Mouse (Mus musculus) layer of hippocampus, adult 11-12 months (tissue): ENCODE measurements around the gene Shq1.

Experiments used
- DNase-seq: peaks from one replicate; pipeline ENCODE4 v3.0.0; 2022; ENCODE audit warnings: low spot score

Gene Shq1

DNA sequence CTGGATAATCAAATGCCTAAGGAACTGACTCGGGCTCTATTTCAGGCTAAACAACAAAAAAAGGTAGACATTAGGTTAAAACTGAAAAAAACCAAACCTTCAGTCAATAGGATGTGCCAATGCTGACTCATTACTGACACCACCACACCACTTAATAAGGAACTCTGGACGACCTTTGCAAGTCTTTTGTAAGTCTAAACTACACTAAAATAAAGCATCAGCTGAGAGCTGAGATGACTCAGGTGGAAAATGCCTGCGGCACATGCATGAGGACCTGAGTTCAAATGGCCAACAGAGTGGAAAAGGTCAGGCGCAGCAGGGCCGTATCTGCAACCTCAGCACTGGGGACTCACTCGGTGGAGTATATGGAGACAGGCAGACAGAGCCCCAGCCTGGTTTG, 69.3 kb downstream of the Shq1 start:
- DNase-seq, result no peak

DNA sequence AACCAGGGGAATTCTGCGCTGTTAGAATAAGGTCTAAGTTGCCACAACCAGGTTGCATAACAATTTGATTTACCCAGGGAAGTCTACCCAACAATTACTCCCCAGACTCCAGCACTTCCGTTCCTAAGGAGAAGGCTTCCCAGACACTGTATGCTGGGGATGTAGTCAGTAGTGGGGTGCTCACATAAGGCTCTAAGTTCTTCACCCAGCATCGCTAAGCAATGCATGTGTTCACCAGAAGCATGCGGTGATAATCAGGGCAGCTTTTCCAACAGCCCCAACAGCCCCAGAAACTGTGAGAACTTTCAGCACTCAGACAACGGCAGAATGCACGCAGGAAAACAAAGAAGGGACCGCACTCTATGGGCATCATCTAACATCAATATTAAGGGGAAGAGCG, 77.1 kb downstream of the Shq1 start:
- no peak for DNase-seq

DNA sequence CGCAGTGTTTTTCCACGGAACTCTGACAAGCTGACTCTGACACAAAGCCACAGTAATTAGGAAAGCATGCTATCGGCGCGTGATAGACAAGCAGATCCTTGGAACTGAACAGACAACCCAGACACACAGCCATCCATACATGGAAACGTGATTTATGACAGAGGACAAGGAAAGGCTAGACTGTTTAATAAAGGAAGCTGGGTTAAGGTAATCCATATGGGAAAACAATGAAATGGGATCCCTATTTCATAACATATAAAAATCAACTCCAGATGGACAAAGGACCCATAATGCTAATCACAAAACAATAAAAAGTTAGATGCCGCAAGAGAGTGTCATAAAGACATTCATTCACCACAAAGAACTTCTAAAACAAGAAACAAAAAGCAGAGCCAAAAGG, 78.0 kb downstream of the Shq1 start:
- no peak for DNase-seq

DNA sequence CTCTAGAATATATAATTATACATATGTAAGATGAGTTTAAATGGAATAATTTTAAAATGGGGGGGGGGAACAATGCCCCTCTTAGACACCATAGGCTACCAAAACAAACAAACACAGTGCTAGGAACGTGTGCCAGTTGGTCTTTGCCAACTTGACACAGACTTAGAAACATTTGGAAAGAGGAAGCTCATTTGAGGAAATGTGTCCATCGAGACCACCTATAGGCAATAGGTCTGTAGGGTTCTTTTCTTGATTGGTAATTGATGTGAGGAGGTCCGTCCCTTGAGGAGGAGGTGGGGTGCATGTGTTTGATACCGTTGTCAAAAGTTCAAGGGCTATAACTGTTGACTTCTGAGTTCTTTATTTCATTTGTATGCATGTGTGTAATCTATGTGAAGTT, 80.4 kb downstream of the Shq1 start:
- DNase-seq, result no peak

DNA sequence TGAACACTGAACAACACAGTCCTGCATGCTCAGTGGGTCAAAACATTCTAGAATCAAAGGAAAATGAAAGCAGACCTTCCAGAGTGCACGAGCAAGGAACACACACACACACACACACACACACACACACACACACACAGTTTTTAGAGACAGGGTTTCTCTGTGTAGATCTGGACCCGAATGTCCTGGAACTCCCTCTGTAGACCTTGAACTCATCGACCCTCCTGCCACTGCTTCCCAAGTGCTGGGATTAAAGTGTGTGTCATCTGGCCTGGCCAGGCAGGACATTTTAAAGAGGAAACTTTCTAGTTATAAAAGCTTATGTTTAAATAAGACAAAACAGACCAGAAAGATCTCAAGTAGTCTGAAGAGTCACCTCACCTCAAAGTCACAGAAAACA, 82.1 kb downstream of the Shq1 start:
- DNase-seq, result no peak

DNA sequence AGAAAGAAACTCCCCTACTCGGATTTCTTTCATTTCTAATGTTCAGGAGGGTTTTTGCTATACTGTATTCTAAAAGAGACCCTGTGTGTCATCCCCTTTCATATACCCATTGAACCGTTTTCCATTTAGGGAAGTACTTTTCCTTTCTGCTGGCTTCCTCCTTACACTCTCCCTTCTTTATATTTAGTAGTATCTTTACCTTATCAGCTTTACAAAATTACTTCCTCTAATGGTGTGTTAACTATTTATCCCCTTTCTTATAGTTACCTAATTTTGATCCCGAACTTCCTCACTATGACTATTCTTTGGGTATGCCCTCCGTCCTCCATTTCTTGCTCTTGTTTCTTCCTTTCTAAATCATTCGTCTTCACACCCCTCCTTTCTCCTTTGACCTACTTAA, 84.2 kb downstream of the Shq1 start:
- no peak for DNase-seq

DNA sequence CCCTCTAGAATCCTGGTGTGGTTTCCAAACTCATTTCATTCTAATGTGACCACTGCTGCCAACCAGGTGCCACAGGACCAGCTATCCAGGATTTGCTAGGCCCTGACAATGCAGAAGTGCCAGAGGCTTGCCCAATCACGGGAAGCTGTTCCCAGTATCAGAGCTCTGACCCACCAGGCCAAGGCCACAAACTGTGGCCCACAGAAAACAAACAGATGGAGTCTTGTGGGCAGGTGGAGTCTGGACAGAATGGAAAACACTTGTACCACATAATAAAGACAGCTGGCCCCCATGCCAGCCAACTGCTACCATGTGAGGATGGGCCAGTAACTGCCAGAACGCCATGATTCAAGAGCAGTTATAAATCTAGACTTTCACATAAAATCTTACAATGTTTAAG, 89.0 kb downstream of the Shq1 start:
- DNase-seq, result no peak

DNA sequence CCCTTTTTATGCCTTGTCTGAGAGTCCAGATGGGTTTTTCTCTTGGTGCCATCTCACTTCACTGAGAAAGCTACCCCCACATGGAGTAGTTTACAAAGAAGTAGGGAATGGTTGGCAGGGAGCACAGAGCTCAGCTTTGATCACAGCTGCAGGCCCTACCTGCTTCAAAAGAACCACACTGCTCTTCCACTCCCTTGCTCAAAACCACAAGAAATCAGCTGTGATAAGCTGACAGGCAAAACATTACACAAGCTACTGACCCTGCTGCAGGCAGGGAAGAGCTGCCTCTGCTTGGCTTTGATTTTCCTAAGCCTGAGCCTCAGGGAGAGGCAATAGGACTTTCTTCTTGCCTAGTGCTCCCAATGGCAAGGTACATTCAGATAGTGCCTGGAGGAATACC, 89.9 kb downstream of the Shq1 start:
- no peak for DNase-seq

DNA sequence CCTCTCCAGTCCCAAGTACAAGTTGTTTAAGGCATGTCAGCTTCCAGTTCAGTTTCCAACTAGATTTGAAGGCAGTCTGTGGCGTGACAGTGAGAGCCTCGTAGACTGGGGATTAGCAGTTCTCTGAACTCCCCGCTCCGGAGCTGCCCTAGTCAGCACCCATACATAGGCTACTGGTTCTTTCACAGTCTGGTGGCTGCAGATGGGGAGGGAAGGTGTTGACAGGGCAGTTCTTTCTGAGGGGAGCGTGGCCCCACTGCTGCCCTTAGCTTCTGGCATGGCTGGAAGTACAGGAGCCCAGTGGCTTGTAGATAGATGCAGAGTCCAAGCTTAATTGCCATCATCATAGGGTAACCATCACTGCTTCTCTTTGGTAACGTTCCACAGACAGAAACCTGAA, 93.4 kb downstream of the Shq1 start:
- no peak for DNase-seq

DNA sequence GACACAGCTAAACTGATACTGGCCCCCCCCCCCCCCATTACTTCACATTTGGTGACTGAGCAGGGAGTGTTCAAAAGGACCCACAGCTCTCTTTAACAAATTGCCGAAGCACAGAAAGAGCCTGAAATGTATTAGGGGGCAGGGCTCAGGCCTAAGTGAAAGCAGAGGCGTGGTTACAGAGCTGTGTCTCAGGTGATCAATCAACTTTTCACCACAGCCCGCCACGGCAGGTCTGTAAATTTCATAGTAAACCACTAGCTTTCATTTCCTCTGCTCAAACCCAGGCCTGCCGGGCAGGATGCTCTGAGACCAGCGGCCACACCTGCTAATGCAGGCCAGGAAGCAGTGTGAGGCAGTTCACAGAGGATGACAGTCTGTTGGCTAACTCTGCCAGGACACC, 94.8 kb downstream of the Shq1 start:
- DNase-seq, result no peak

DNA sequence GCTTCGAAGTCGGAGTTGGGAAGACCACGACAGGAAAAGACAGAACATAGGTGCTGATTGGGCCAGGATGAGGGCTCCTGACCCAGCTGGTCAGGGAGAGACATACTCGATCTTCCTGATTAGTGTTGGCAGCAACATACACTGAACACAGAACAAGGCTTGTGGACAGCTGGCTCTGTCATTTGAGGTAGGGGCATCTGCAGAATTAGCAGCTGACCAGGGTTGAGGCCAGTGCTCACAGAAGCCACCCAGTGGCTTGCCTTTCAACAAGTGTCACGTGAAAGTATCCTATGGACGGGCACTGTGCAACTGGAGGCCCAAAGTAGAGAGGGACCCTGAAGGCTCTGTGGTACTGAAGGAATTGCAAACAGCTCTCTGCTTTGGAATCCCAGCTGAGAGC, 104.2 kb downstream of the Shq1 start:
- DNase-seq, result no peak

DNA sequence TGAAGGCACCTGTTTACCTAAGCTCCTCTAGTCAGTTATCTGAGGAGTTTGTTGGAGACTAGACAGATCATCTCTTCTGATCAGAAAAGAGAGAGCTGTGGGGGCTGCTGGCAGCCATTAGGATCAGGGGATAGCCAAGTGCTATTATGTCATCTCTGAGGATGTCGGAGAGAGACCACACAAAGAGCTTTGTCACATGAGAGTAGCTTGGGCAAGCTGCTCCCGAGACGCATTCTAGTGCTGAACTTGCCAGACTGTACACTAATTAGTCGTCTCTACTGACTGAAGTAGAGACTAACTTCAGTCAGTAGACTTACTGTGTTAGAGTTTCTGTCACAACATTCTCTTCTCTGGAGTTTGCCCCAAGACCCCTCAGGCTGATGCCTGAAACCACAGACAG, 106.4 kb downstream of the Shq1 start:
- DNase-seq, result no peak

DNA sequence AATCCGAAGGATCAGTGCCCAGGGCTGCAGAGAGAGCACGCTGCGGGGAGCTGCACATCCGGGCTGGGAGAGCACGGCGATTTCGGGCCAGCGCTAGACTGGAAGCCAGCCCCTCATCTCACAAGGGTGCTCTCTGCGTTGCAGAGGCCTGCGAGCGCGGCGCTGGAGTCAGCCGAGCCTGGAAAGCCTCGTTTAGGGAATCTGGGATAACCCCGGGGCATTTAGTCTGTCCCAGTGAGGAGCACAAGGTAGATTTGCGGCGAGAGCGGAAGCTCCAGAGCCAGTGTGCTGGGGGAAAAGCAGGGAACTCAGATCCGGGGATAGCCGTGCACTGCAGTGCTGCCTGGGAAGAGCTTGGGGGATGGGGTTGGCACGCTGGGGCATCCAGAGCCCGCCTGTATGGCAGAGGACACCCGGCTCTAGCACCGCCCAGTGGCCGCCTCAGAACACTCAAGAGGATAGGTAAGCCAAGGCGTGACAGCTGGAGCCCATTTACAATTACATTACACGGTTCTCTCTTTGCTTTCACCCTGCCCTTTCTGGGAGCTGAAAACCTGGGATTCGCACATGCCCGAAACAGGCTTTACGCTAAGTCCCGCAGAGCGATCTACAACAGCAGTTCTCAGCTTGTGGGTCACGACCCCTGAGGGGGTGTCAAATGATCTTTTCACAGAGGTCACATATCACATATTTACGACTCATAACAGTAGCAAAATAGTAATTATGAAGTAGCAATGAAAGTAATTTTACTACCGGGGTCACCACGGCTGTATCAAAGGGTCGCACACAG, 107.2 kb downstream of the Shq1 start:
- peak; percentile 84 for DNase-seq

DNA sequence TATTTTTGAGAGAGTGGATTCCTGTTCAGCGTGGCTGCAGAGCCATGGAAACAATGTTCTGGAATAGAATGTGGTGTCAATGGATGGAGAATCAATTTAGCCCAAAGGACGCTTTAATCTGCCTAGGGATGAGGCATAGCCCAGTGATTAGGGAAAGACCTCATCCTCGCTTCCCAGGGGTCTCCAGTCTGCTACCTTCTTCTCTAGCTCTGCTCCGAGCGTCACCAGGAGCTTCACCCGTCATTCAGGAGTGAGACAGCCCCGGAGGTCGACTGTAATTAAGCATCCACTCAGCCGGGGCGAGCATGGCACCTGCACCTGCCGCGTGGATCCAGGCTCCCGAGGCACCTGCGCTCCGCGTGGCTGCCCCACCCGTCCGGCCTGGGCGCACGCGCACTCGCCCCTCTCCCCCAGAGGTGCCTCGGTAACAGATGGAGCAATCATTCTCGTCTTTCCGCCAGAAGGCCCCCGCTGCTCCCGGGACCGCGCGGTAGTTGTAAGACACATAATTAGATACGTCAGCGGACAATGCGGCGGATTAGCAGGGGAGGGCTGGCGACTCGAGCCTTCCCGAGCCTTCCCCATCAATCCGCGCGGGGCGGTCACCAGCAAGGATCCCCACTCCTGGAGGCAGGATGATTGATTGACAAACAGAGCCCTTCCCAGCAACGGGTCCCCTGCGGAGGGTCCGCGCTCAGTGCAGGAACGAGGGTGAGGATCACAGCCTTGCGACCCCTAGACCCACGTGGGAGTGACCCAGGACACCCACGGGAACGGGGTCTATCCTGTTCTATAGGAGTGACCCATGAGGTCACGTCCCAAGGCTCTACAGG, 108.0 kb downstream of the Shq1 start:
- peak; percentile 49 for DNase-seq

DNA sequence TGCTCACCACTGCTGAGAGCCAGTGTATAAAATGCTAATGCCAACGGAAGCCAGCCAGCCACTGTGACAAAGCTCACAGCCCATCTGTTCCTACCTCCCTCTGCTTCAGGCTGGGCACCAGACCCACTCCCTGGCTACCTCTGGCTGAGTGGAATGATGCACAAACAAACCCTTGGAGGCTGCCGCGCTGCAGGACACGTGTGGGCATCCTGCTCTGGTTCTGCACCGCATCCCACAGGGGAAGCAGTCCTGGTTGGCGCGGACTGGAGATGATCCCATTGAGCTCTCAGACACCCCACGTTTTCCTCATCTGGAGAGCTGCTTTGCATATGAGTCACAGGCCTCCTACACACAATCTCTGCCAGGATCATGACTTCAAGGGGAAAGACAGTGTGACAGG, 112.9 kb downstream of the Shq1 start:
- DNase-seq, result peak; percentile 72

DNA sequence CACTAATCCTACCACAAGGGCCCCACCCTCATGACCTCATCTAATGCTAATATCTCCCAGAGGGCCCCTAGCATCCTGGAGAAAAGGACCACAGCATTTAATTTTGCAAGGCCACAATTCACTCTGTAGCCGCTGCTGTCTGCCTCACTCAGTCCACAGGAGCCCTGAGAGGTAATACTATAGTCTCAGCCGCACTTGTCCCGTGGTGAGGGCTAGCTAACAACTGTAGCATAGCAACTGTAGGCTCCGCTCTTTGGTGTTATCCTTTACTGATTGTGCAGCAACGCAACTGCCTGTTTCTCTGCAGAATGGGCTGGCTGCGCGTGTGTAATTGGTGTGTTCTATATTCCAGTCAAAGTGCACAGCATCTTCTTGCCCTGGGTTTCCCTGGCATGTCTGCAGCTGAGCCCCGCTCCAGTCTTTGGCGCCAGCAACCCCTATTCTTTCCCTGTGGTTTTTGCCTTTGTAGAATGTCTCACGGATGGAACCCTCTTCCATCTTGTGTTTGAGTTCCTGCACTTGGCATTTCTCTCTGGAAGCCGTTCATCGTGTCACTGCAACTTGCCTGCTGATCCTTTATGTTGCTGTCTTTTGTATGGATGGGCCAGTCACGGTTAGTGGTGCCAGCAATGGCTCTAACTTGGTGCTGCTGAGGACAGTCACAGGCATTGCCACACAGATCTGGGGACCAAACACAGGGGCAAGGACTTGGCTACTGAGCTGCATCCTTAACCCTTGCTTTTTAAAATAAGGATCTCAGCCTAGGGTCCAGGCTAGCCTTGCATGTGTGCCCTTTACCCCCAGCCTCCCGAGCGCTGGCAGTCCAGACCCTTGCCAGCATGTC, 128.6 kb downstream of the Shq1 start:
- no peak for DNase-seq

DNA sequence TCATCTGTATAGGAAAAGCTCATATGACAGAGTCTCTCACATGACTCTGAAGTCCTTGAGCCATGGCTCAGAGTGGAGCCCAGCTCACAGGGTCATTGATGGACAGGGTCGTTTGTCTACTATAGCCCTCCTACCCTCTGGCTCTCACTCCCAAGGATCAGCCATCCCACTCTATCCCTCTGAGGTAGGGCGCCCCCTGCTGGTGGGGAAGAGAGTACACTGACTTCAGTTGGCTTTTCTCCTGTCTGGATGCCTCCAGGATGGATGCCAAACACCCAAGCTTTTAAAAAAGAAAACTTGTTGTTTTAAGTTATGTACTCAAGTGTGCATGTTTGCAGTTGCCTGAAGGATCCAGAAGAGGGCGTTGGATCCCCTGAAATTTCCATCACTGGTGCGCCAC, 131.3 kb downstream of the Shq1 start:
- no peak for DNase-seq

DNA sequence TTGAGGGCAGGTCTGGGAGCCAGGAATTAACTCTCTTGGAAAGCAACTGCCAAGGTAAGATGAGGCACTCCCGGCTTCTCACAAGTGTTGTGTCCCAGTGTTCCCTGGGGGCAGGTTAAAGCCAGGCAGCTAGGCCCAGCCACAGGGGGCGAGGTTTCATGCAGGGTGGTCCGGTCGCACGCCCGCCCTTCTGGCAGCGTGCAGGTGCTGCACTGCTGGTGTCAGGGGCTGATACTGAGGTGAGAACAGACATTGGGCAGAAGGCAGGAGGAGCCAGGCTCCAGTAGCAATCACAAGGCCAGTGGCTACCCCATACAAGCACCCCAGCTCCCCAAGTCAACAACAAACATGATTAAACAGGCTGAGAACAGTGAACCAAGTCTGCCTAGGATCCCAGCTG, 132.4 kb downstream of the Shq1 start:
- DNase-seq, result no peak

DNA sequence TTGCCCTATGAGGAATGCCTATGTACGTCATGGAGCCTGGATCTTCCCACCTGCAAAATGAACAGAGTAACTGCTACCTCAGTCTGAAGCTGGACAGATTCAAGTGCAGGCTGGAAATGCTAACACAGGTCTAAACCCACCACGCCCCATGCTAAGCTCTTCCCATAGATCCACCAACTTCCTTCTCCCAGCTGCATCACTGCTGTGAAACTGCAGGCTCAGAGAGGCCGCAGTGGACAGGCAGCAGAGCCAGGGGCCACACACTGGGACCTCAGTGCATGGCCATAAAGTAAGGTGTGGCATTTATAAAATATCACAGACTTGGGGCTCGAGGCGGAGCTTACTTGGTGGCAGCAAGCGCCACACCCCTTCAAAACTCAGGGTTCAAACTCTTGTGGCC, 133.0 kb downstream of the Shq1 start:
- no peak for DNase-seq

DNA sequence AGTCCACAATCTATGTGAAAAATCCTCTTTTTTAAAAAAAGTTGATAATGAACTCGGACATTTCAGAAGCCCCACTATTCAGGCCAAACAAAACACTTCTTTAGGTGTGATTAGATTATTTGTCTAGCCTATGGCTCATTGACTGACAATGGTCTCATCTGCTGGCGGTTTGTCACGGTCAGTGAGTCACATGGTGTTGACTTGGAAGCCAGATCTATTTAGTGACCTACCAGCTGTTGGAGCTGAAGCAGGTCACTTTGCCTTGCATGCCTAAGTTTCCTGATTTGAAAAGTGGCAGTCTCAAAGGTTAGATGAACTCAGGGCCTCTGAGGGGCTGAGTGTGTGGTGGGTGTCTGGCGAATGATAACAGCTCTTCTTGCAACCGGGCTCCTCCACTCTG, 133.9 kb downstream of the Shq1 start:
- DNase-seq, result no peak

DNA sequence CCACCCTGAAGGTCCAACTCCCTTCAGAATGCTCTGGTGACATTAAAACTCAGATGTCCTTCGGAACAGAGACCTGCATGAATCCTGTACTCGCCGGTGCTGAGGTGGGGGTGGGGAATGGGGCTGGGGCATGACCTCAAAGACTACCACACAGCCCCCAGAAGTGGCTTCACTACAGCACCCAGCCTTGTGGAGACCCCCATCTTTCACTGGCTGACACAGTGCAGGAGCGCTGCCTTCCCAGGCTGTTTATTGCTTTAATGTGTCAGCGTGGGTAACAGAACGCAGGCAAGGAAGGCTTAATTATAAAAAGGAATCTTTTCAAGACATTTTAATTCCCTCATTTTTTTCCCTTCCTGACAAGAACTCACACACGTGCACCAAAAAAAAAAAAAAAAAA, 137.6 kb downstream of the Shq1 start:
- no peak for DNase-seq

DNA sequence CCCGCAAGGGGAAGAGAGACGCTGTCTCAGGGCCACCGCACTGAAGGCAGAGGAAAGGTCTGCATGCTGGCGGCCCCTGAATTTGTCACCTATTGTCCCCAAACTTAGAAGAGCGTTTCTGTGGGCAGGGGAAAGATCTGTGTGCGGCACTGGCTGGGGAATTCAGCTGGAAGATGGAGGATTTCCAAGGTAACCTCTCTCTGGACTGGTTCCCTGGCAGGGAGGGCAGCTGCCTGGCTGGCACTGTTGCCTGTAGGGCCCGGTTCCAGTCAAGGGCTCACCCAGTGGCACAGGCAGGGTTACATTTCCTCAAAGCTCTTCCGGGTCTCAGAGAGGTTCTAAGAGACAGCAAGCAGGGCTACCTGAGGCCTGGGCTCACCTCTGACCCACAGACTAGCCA, 138.6 kb downstream of the Shq1 start:
- no peak for DNase-seq

DNA sequence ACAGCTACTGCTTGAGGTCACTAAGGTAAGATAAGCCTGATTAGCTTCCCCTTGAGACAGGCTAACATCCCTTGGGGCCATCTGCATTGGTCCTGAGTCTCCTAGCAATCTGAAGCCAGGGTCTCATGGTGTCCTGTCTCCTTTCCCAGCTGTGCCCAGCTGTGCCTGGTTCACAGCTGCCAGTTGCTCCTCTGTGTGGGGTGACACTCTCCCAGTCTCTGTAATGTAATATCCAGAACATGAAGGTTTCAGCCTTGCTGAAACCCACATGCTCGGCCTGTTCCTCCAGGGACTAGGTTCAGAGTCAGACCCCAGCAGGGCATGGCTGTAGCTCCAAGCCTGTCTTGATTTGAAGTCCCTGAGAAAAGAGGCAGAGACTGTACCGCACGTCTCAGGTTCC, 141.3 kb downstream of the Shq1 start:
- DNase-seq, result no peak
